Mouse (Mus musculus) stomach, embryonic 16.5 days (tissue): Measurements from ENCODE around the gene Nav1. TPM values are rescaled to one million over a fixed set of nuclear protein-coding genes. Genes with fewer than 3 reads are reported as not detected.
A peak's percentile ranks its signal among the peaks of the same experiment; 100 is the strongest.

Experiments
- ATAC-seq: fragments of 200-750 bp; cut with Nextera tagmentation; 2 replicates; pipeline ENCODE4 v1.8.0; 2017; ENCODE audit warnings: moderate number of reproducible peaks, moderate TSS enrichment; ENCODE audit not compliant: insufficient read depth, low FRiP score
- H3K27ac ChIP-seq: fragments of 300-500 bp; sonication (generic); 2 replicates; pipeline ENCODE4 v1.5.1; 2014; ENCODE audit warnings: low read length
- H3K27me3 ChIP-seq: fragments of 300-500 bp; sonication (generic); 2 replicates; pipeline ENCODE4 v1.6.1; 2014; ENCODE audit warnings: low read length, control low read depth, mixed read lengths; ENCODE audit not compliant: control insufficient read depth, insufficient read depth
- H3K36me3 ChIP-seq: fragments of 300-500 bp; sonication (generic); 2 replicates; pipeline ENCODE4 v1.6.1; 2014; ENCODE audit warnings: low read length; ENCODE audit not compliant: control insufficient read depth, insufficient read depth
- H3K4me1 ChIP-seq: fragments of 300-500 bp; sonication (generic); 2 replicates; pipeline ENCODE4 v1.6.1; 2014; ENCODE audit warnings: low read length, control low read depth, mixed read lengths; ENCODE audit not compliant: control insufficient read depth, insufficient read depth
- H3K4me2 ChIP-seq: fragments of 300-500 bp; sonication (generic); 2 replicates; pipeline ENCODE4 v1.6.1; 2014; ENCODE audit warnings: low read depth, low read length, mixed read lengths
- H3K4me3 ChIP-seq: fragments of 300-500 bp; sonication (generic); replicated peaks from 2 replicates; pipeline ENCODE4 v1.5.1; 2014; ENCODE audit warnings: mild to moderate bottlenecking, low read length
- H3K9ac ChIP-seq: fragments of 300-500 bp; sonication (generic); 2 replicates; pipeline ENCODE4 v1.6.1; 2014; ENCODE audit warnings: low read length
- H3K9me3 ChIP-seq: fragments of 300-500 bp; sonication (generic); replicated peaks from 2 replicates; pipeline ENCODE4 v1.6.1; 2016; ENCODE audit warnings: low read length, control low read depth; ENCODE audit not compliant: control insufficient read depth
- WGBS: fragments of 180-500 bp; shearing (Covaris S2); extraction: QIAGEN DNeasy Blood & Tissue Kit; methylation state at CpG from one replicate; pipeline ENCODE4 v1.1.7; 2014; 5-methylcytosine and 5-hydroxymethylcytosine counted together
- polyA plus RNA-seq: library from polyadenylated mRNA; unstranded; fragments of >200 nt; fragmentation: Nextera tagmentation; extraction: Ambion mirVana; gene quantifications from 2 replicates; pipeline ENCODE4 v1.2.1, GENCODE M21; 2015

Nav1 gene
- polyA plus RNA-seq, 1 experiment from 2014 or later, result 11.2 TPM

DNA sequence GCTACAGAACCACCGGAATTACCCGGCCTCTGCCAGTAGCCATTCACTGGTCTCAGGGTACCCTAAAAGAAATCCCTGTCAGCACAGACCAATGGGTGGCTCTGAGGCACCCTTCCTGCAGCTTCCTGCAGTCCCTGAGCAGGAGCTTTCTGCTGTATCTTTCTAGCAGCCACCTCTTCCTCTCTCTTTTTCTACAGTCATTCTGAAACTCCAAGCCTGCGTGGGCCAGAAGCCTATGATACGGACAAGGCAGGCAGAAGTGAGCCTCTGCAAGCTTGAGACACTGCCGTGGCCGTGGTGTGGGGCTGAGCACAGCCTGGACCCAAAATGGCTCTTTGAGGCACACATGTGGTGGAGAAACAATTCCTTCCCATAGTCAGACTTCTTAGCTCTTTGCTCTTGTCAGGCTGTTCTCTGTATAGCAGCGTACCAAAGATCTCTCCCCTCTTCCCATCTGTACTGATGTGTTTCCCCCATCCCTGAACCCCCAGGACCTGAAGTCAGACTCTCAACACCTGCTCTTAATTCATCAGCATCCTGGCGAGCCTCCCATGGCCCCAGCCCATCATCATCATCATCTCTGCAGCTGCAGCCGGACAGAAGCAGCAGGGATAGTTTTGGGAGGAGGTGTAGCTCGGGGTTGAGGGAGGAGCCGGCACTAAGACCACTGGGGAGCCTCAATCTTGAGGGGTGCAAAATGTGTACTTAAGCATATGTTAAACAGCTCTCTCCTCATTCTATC lies 28.4 kb upstream of the Nav1 start:
- H3K36me3 ChIP-seq, result no peaks in the 10 kb centered on the region
- H3K4me1 ChIP-seq, result peaks cover 7% of the 10 kb centered on the region
- H3K27ac ChIP-seq, result no peak overlapping the region
- H3K9ac ChIP-seq, result no peak overlapping the region
- H3K27me3 ChIP-seq, result no peaks in the 10 kb centered on the region
- no peaks in the 10 kb centered on the region for H3K9me3 ChIP-seq
- ATAC-seq, result no peak
- WGBS, result 68% methylated on average over 11 of the region's 11 CpGs
- H3K4me2 ChIP-seq, result no peak overlapping the region
- H3K4me3 ChIP-seq, result no peak overlapping the region

DNA sequence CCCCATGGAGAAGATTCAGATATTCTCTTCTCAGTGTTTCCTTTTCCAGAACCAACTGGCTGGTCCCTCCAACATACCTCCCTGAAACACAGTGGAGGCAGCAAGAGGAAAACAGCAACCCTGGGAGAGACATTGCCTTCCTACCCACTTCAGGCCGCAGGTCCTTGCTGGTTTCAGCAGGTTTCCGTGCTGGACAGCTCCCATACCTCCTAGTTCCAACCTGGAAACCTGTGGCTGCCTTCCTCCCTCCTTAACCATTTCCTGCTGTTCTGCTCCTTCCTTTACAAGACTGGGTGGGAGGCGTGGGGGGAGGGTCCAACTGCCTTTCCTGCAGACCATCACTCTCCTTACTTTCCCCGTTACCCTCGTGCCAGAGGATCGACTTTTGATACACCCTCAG lies 27.7 kb upstream of the Nav1 start:
- ATAC-seq, result no peak
- H3K36me3 ChIP-seq, result no peaks in the 10 kb centered on the region
- no peaks in the 10 kb centered on the region for H3K9me3 ChIP-seq
- H3K4me2 ChIP-seq, result no peak overlapping the region
- 20% methylated on average over 6 of the region's 6 CpGs for WGBS
- H3K27me3 ChIP-seq, result no peaks in the 10 kb centered on the region
- H3K9ac ChIP-seq, result no peak overlapping the region
- H3K4me1 ChIP-seq, result peaks cover 7% of the 10 kb centered on the region
- no peak overlapping the region for H3K4me3 ChIP-seq
- H3K27ac ChIP-seq, result no peak overlapping the region

DNA sequence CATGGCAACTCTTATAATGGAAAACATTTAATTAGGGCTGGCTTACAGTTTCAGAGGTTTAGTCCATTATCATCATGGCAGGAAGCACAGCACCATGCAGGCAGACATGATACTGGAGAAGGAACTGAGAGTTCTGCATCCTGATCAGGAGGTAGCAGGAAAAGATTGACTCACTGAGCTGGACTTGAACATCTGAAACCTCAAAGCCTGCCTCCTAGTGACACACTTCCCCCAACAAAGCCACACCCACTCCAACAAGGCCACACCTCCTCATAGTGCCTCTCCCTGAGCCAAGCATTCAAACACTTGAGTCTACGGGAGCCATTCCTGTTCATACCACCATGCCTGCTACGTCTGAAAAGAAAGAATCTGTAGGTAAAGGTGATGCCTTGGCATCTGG lies 26.8 kb upstream of the Nav1 start:
- Histone ChIP-seq H3K4me1 (peaks cover 7% of the 10 kb centered on the region), H3K27ac (no peak overlapping the region), H3K4me2 (no peak overlapping the region), H3K4me3 (no peak overlapping the region), H3K9me3 (no peaks in the 10 kb centered on the region), H3K9ac (no peak overlapping the region), H3K36me3 (no peaks in the 10 kb centered on the region), H3K27me3 (no peaks in the 10 kb centered on the region)
- no peak for ATAC-seq
- 76% methylated on average over 2 of the region's 2 CpGs for WGBS

DNA sequence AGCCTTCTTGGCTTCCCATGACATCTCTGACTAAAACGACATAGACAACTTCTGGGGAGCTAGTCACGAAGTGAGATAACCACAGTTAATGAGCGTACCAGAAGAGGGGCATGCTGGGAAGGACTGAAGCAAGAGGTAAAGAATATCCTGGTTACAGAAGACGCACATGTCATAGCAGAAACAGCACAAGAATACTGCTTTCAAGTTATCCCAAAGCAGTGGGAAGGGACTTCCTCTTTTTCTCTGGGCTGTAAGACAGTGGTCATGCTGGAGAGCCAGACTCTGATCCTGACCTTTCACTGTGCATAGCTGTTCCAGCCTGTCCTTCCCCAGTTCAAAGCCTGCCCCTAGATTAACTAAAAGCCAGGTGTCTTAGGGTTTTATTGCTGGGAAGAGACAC lies 26.4 kb upstream of the Nav1 start:
- H3K9ac ChIP-seq, result no peak overlapping the region
- no peaks in the 10 kb centered on the region for H3K27me3 ChIP-seq
- peaks cover 7% of the 10 kb centered on the region for H3K4me1 ChIP-seq
- no peak overlapping the region for H3K27ac ChIP-seq
- WGBS, result 81% methylated on average over 4 of the region's 4 CpGs
- ATAC-seq, result no peak
- no peaks in the 10 kb centered on the region for H3K36me3 ChIP-seq
- no peak overlapping the region for H3K4me2 ChIP-seq
- H3K4me3 ChIP-seq, result no peak overlapping the region
- no peaks in the 10 kb centered on the region for H3K9me3 ChIP-seq

DNA sequence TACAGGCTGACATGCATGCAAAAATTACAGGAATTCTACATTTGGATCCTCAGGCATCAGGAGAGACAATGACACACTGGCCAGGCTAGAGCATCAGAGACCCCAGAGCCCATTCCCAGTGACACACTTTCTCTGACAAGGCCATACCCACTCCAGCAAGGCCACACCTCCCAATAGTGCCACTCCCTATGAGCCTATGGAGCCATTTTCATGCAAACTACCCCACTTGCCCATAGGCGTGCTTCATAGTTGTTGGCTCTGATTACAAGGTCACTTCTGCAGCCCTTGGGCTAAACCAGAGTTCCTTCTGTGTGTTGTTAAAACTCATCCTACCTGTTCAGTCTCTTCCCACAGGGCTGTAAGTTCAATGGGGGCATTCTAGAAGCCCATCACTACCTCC lies 25.1 kb upstream of the Nav1 start:
- H3K36me3 ChIP-seq, result no peaks in the 10 kb centered on the region
- WGBS, result 69% methylated on average over 1 of the region's 1 CpGs
- H3K4me2 ChIP-seq, result no peak overlapping the region
- no peak for ATAC-seq
- H3K27me3 ChIP-seq, result no peaks in the 10 kb centered on the region
- H3K9ac ChIP-seq, result no peak overlapping the region
- H3K27ac ChIP-seq, result no peak overlapping the region
- H3K9me3 ChIP-seq, result no peaks in the 10 kb centered on the region
- H3K4me1 ChIP-seq, result peaks cover 7% of the 10 kb centered on the region
- no peak overlapping the region for H3K4me3 ChIP-seq

DNA sequence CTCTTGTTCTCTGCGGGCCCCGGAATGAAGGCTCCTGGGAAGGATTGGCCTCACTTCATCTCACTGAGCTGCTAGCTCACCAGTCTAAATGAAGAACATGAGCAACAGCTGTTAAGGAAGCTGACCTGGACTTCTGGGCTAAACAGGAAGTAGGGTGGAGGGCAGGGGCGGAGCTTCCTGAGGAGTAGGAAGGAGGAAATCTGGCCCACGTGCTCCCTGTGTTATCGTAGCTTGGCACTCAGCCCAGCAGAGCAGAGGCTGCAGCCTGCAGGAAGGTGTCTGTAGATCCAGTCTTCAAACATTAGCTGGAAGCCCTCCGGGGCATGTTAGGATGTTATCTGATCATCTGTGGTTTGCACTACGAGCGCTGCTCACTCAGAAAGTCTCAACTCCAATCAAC lies 24.4 kb upstream of the Nav1 start:
- Histone ChIP-seq H3K4me1 (peaks cover 7% of the 10 kb centered on the region), H3K27ac (peak overlapping the region; percentile 53; the same call in 1 of the 2 replicates), H3K27me3 (no peaks in the 10 kb centered on the region), H3K36me3 (no peaks in the 10 kb centered on the region), H3K4me3 (no peak overlapping the region), H3K9me3 (no peaks in the 10 kb centered on the region), H3K4me2 (no peak overlapping the region), H3K9ac (no peak overlapping the region)
- peak; percentile 73; the same call in 1 of the 2 replicates for ATAC-seq
- 36% methylated on average over 8 of the region's 8 CpGs for WGBS

DNA sequence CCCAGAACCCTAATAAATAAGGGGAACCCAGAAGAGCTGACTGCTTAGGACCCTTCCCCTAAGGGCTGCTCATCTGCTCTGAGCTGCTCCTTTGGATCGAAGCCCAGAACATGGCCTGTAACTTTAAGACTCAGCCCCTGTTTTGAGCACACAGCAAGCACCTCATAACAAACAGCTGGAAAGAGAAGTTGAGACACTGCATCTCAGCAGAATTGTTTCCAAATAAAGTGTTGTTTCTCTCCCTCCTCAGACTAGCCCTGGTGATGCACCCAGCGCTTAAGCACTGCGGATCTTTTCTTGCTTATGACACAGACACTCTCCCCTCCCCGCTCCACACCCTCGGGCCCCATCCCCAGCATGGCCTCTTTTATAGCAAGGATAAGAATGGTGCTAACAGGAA lies 22.8 kb upstream of the Nav1 start:
- WGBS, result 75% methylated on average over 5 of the region's 5 CpGs
- no peak overlapping the region for H3K4me2 ChIP-seq
- H3K9me3 ChIP-seq, result no peaks in the 10 kb centered on the region
- no peak for ATAC-seq
- no peak overlapping the region for H3K9ac ChIP-seq
- no peak overlapping the region for H3K4me3 ChIP-seq
- H3K27me3 ChIP-seq, result no peaks in the 10 kb centered on the region
- H3K4me1 ChIP-seq, result peaks cover 7% of the 10 kb centered on the region
- no peak overlapping the region for H3K27ac ChIP-seq
- no peaks in the 10 kb centered on the region for H3K36me3 ChIP-seq

DNA sequence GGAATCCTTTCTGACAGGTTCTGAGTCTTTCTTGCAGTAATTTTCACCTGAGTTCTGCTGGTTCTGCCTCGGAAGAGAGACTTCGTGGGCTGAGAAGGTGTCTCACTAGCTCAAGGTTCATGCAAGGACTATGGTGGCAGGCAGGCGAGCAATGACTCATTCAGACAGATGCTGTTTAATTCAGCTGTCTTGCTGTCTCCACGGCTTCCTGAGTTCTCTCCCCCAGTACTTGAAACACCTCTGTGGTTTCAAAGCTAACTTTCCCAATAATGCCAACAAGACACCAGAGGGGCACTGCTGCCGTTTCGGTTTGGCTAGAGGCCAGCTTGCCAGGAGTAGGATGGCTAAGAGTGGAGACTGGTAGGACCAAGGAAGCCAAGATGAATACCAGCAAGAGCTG lies 19.1 kb upstream of the Nav1 start:
- no peak overlapping the region for H3K9ac ChIP-seq
- H3K9me3 ChIP-seq, result no peaks in the 10 kb centered on the region
- 77% methylated on average over 6 of the region's 6 CpGs for WGBS
- no peaks in the 10 kb centered on the region; the same call in none of the 2 replicates for H3K4me1 ChIP-seq
- H3K4me3 ChIP-seq, result no peak overlapping the region
- H3K36me3 ChIP-seq, result no peaks in the 10 kb centered on the region
- no peak overlapping the region for H3K4me2 ChIP-seq
- no peak for ATAC-seq
- H3K27me3 ChIP-seq, result no peaks in the 10 kb centered on the region
- no peak overlapping the region for H3K27ac ChIP-seq

DNA sequence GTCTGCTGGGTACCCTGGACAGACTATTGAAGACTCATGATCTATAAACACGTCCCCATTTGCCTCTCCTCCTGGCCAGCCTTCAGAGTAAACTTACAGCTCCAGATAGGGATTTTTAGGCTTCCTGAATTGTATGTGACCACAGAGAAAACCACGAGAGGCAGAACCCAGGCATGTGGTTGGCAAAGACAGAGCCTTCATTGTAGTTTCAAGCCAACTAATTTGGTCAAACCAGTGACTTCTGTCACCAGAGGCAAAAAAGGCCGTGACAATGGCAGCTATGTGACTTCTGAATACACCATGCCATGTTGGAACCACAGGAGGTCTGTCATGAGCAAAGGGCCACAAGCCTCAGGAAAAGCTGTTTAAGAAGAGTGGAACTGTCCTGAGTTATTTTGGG lies 18.6 kb upstream of the Nav1 start:
- H3K9me3 ChIP-seq, result no peaks in the 10 kb centered on the region
- WGBS, result 73% methylated on average over 3 of the region's 3 CpGs
- no peak overlapping the region for H3K4me3 ChIP-seq
- H3K27me3 ChIP-seq, result no peaks in the 10 kb centered on the region
- no peak overlapping the region for H3K27ac ChIP-seq
- no peaks in the 10 kb centered on the region; the same call in 1 of the 2 replicates for H3K4me1 ChIP-seq
- H3K4me2 ChIP-seq, result no peak overlapping the region
- no peak overlapping the region for H3K9ac ChIP-seq
- H3K36me3 ChIP-seq, result no peaks in the 10 kb centered on the region
- no peak for ATAC-seq
